Comparison of ENCODE assay signal across 10 mouse cellular contexts in genomic region chr10:127453701-127454100, GRCm38 (mm10).
"Had no signal": no experiment of that assay in that cellular context is flagged by ENCODE, and none has a peak within 500 bp of the region (broad histone marks: within the 10 kb centered on the region; RNA-seq: fewer than 3 reads in every experiment).

No protein-coding gene starts in this region.

- DNase-seq: liver, postnatal 0 days; lung, adult 2 months; lung, postnatal 14 days; lung, postnatal 36 days; midbrain, embryonic 14.5 days; right cerebral cortex, postnatal 14 days; thymus, adult 2 months; thymus, postnatal 25 days; thymus, postnatal 4 days had no signal

- ATAC-seq: liver, postnatal 0 days; lung, postnatal 0 days had no signal
